Mouse (Mus musculus) thymus, postnatal 10 days (tissue): ENCODE measurements around the gene Commd9.

Experiments used
- DNase-seq, 2 experiments: peaks; one replicate each; pipeline ENCODE4 v3.0.0; 2021; ENCODE audit warnings: low spot score in 2 of 2

Commd9 gene

DNA sequence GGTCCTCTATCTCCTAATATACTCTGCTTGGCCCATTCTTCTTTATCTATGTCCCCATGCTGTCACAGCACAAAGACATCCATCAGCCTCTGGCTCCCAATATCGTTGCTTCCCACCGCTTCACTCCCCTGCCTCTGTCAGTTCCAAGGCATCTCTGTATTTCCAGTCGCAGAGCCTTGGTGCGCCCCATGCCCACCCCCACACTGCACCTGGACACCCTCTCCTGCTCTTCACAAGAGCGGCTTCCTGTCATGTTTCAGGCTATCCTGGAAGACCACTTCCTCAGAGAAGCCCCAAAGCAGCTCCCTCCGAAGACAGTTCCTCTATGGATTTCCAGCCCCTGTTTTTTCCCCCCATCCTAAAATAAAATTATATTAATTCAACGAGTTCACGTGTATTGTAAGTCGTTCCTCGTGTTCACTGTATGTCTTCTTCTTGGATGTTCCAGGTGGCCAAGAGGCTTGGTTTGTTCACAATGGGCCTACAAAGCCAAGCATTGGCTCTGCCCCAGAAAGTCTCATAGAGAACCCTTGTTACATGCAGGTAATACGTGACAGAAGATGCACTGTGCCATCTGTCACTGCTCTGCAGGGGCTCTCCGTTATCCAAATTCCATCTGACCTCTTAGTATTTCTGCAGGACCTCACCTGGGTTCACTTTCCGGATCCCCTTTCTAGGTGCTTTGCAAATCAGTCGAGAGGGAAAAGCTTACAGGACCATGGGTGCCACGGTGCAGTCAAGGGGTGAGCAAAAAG, 23.5 kb downstream of the Commd9 start:
- DNase-seq = no peak

DNA sequence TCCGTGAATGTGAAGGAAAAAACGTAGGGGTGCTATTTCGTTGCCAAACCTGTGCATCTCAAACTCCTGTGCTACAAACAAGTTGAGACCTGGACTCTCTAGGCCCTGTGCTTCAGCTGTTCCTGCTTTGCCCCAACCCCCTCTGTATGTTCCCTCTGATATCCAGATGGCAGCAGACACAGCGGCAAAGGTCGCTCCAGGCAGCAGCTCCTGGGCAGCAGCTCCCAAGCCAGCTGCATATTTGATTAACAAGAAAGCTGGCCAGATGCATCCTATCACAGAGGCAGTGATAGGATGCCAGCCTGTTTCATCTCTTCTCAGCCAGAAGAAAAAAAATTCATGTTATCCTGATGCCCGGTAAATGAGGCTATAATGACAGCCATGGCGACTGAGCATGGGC, 32.5 kb downstream of the Commd9 start:
- DNase-seq = no peak

GRCm38 (mm10) chr2:101920136-101920554, 34.1 kb downstream of the Commd9 start:
- no peak for DNase-seq

DNA sequence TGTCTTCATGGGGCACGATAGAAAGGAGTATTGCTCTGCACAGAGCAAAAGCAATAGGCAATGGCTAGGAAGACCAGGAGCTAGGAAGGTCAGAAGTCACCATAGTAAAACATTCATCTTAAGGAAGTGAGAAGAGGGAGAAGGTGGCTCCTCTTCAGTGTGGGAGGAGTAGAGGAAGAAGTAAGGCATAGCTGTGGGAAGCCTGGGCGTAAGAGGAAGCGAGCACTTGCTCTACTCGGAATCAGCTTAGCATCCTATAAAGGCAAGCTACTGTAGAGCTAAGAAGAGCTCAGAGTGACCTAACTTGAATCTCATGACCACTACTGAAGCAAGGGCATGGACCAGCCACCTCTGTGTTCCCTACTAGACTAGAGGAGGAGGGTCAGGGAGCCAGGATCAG, 36.3 kb downstream of the Commd9 start:
- DNase-seq = no peak

GRCm38 (mm10) chr2:101923181-101923580, 37.1 kb downstream of the Commd9 start:
- no peak for DNase-seq

DNA sequence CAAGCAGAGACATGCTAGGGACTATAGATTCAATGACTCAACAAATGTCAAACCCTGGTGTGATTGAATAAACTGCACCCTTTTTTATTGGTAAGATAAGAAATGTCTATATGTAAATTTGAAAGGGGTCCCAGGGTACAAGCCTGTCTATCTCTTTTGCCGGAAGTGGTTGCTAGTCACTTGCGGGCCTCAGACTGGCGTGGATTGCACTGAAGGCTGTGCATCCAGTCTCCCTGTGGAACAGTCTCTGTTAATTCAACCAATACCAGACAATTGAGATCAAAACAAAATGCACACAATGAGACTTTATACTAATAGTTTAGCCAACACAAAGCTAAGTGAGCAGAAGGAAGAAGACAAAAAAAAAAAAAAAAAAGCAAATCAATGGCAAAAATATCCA, 39.1 kb downstream of the Commd9 start:
- no peak for DNase-seq

GRCm38 (mm10) chr2:101925591-101926188, 39.6 kb downstream of the Commd9 start:
- DNase-seq = no peak

DNA sequence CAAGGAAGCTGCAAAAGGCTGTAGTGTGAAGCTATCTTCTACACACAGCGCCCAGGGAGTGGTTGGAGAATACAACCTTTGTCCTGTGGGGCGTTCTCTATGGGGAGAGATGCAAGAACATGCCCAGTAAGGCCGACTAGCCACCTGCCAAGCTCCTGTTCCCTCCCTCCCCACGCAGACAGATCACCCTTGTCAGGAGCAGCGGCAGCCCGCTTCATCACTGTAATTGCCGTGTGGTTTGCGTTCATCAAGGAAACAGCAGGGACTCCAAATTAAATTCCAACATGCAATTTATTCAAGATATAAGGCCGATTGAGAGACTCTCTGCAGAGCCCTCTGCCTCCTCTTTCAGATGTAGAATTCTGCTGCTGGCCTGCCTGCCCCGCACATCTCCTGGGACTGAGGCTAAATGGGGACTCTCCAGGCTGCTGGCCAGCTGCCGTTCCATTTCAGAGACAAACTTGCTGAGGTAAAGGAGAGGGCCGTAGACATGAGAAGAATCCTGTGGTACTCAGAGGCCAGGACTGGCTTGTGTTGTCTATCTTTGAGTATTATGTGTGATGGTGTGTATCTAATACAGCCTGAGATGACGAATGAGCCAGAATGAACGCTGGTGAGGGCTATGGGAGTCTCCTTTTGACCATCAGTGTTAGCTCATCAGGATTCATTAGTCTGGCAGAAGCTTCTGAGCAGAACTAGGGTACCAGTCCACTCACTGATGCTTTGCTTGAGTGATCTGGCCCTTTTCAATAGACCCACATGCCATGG, 46.3 kb downstream of the Commd9 start:
- DNase-seq = no peak

DNA sequence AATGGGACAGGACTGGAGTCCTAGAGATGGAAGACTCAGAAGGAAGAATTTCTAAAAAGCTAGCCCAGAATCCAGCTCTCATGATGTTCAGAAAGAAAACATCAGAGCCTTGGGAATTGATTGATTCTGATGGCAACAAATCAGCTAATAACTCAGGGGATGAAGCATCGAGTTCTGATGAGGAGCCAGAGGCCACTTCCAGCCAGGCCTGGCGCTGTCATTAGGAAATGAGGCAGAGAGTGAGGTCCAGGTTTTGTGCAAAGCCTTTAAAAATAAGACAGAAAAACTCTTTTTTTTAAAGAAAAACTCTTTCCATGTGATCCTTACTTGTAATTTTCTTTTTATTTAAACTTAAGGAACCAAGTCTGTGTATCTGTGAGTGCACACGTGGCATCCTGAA, 47.3 kb downstream of the Commd9 start:
- no peak for DNase-seq

- no peak for DNase-seq
Measured at GRCm38 (mm10) chr2:101935006-101935405, 49.0 kb downstream of the Commd9 start.

- DNase-seq = no peak
Measured at GRCm38 (mm10) chr2:101950716-101951520, 64.9 kb downstream of the Commd9 start.
